Mouse (Mus musculus): ENCODE measurements around the gene Parp12. TPM values are rescaled to one million over a fixed set of nuclear protein-coding genes. Genes with fewer than 3 reads are reported as not detected.

The Parp12 gene
- polyA plus RNA-seq, 2 experiments from 2014 or later, result 2.5 to 3.9 TPM

DNA sequence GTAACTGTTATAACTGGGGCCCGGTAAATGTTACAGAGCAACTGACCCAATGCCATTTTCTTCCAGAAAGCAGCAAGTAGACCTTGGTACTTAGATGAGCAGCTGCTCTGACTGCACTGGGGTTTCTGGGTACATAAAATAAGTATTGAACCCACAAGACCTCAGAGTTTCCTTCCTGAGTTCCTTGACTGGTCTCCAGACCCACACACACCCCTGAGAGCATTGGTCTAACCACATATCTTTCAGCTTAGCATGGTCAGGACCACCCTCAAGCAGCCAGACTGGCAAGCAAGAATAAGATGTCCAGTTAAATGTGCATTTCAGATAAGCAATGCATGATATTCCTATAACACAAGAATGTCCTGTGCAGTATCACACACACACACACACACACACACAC lies 61.0 kb downstream of the Parp12 start:
- ATAC-seq, result no peak

- peak; percentile 63 for ATAC-seq
Measured at GRCm38 (mm10) chr6:39055831-39056261, 62.3 kb downstream of the Parp12 start.

DNA sequence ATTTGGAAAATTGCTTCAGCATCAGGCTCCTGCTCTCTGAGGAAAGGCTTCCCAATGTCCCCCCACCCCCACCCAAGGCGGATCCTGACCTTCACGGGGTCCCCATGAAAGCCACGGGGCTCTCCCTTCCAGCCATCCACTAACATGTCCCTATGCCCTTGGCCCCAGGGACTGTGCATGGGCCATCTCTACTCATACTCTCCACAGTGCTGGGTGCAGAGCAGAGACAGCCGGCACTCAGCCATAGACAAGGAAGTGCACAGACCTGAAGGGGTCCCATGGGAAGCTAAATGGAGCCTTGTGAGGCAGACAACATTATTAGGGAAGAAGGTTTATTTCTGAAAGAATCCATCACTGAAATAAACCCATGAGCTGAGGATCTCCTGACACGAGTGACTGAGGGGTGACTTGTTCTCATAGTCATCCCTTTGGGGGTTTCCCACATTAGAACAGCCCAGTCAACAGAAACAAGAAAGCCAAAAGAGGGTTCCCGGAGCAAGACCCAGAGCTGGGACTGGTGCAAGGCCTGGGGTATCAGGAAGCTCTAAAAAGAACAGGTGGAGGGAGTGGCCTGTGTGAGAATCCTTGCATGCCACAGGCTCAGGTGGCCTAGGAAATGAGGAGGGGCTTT lies 63.2 kb downstream of the Parp12 start:
- ATAC-seq, result peak; percentile 22

GRCm38 (mm10) chr6:39054206-39054864 lies 63.8 kb downstream of the Parp12 start:
- no peak for ATAC-seq

- ATAC-seq, result no peak
Measured at GRCm38 (mm10) chr6:39052636-39053035, 65.5 kb downstream of the Parp12 start.

- ATAC-seq, result no peak
Measured at GRCm38 (mm10) chr6:39051799-39052556, 66.2 kb downstream of the Parp12 start.

- no peak for ATAC-seq
Measured at GRCm38 (mm10) chr6:39050836-39051235, 67.3 kb downstream of the Parp12 start.

DNA sequence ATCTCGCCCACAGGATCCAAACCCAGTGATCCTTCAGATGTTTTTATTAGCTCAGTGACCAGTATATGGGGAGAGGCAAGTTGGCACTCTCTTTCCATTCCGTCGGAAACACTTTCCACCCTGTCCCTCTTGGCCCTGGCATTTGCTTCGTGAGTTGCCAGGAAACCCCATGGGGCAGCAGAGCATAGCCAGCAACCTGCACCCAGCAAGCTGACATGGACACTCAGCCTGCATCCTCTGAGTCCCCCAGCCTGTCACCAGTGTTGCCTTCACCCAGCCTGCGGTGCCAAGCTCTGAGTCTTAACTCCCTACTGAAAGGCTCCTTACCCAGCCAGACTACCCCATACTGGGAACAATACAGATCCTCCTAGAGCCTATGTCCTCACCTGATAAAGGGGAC lies 69.0 kb downstream of the Parp12 start:
- ATAC-seq, result no peak

DNA sequence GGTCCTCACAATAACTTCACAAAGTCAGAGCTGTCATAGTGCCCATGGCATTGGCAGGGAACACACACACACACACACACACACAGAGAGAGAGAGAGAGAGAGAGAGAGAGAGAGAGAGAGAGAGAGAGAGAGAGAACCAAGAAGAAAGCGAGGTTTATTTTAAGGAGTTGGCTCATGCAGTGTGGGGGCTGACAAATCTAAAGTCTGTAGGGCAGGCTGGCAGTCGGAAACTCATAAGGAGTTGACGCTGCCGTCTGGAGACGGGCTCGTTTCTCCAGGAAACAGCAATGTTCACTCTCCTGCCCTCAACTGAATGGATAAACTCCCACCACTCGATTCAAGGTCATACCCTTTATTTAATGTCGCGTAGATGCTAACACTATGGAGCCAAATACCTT lies 77.7 kb downstream of the Parp12 start:
- no peak for ATAC-seq

Other genes with a start within 250 kb of the Parp12 start
- under 1 TPM; 0.12 to 0.13 TPM for gene Tbxas1, start 242.9 kb downstream of the Parp12 start, polyA plus RNA-seq (2017; shearing (Covaris generic))
- gene Hipk2, start 242.2 kb downstream of the Parp12 start, polyA plus RNA-seq (2017; shearing (Covaris generic)), result 10 to 100 TPM; 21.7 to 22.4 TPM
- 10 to 100 TPM; 10.5 to 11.4 TPM for gene Kdm7a, start 88.4 kb upstream of the Parp12 start, polyA plus RNA-seq (2017; shearing (Covaris generic))

All from activated CD4-positive, CD25-positive, alpha-beta regulatory T cell, adult 4 months (primary cell).